In the genomic region with DNA sequence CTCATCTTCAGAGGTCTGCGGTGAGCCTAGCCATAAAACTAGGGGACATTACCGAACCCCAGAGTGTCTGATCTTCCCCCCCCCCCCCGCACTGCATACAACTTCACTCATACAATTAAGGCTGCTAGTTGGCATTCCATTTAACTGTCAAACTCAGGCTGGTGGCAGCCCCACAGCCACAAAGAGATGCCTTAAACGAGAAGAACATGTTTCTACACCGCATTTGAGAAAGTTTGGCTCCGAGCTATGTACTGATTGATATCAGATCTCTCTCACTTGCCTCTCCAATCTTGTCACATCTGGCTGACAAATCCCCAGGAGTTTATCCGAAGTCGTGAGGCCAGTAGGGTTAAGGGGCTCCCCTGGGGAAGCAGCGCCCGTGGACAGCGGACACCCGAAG, we compare ENCODE assay signal across 8 mouse cellular contexts. TPM values are rescaled to one million over a fixed set of nuclear protein-coding genes. Genes with fewer than 3 reads are reported as not detected.
DNase-seq lines count a peak whose midpoint lies in the region; ATAC-seq and TF ChIP-seq lines count a peak whose summit lies in the region.

No protein-coding gene starts in this region.

- H3K4me1 ChIP-seq in lung, postnatal 0 days (ENCODE audit: insufficient read depth, low read depth, low read length), result no peaks in the 10 kb centered on the region
- H3K4me1 ChIP-seq in intestine, postnatal 0 days (replicated peaks; ENCODE audit: control insufficient read depth, insufficient read depth, low read length), result no peaks in the 10 kb centered on the region

- peak overlapping the region; percentile 90; the same call in 1 of the 2 replicates for H3K4me2 ChIP-seq in lung, postnatal 0 days (replicated peaks; ENCODE audit: low read depth, low read length)
- H3K4me2 ChIP-seq in intestine, postnatal 0 days (replicated peaks; ENCODE audit: low read depth), result no peak overlapping the region

- H3K4me3 ChIP-seq in lung, postnatal 0 days (ENCODE audit: low read depth, low read length), result no peak overlapping the region
- peak overlapping the region; percentile 55 for H3K4me3 ChIP-seq in intestine, postnatal 0 days (ENCODE audit: low read depth, low read length)

- TF ChIP-seq CTCF in lung, postnatal 0 days (IDR thresholded peaks at IDR 0.05), result no peak
- TF ChIP-seq CTCF in intestine, postnatal 0 days (IDR thresholded peaks at IDR 0.05; ENCODE audit: low read depth), result no peak

- H3K27me3 ChIP-seq in lung, postnatal 0 days (replicated peaks; ENCODE audit: insufficient read depth, low read length), result peaks cover 61% of the 10 kb centered on the region
- peaks cover 60% of the 10 kb centered on the region for H3K27me3 ChIP-seq in intestine, postnatal 0 days (replicated peaks; ENCODE audit: control insufficient read depth, insufficient read depth, low read length)
- peaks cover 3% of the 10 kb centered on the region; the same call in 1 of the 2 replicates for H3K27me3 ChIP-seq in splenic B cell, adult 2 months (ENCODE audit: control insufficient read depth, insufficient read depth, low read length, poor library complexity, severe bottlenecking)

- WGBS in lung, postnatal 0 days, result 5% methylated on average over 12 of the region's 12 CpGs
- WGBS in intestine, postnatal 0 days, result 13% methylated on average over 12 of the region's 12 CpGs

- peak; percentile 28 for DNase-seq in embryo, embryonic 10 days (ENCODE audit: low spot score)
- no peak for DNase-seq in embryo, embryonic 11 days
- no peak for DNase-seq in lung, postnatal 0 days (ENCODE audit: low spot score)
- no peak for DNase-seq in lung, postnatal 14 days
- DNase-seq in splenic B cell, adult 2 months (ENCODE audit: low read depth, low spot score), result peak; percentile 4
- DNase-seq in right cerebral cortex, postnatal 25 days, result no peak
- no peak for DNase-seq in thymus, postnatal 25 days

- no peaks in the 10 kb centered on the region for H3K9me3 ChIP-seq in lung, postnatal 0 days (ENCODE audit: low read length)
- no peaks in the 10 kb centered on the region for H3K9me3 ChIP-seq in intestine, postnatal 0 days (ENCODE audit: control insufficient read depth)

- ATAC-seq in lung, postnatal 0 days, result no peak
- no peak for ATAC-seq in intestine, postnatal 0 days

- no peak overlapping the region for H3K27ac ChIP-seq in lung, postnatal 0 days (ENCODE audit: low read length)
- no peak overlapping the region for H3K27ac ChIP-seq in intestine, postnatal 0 days (ENCODE audit: low read depth, low read length)

- H3K9ac ChIP-seq in lung, postnatal 0 days (replicated peaks; ENCODE audit: low read depth), result no peak overlapping the region
- no peak overlapping the region for H3K9ac ChIP-seq in intestine, postnatal 0 days (ENCODE audit: low read depth, low read length)

- TF ChIP-seq EP300 in lung, postnatal 0 days (IDR thresholded peaks at IDR 0.05), result no peak

- H3K36me3 ChIP-seq in lung, postnatal 0 days (ENCODE audit: insufficient read depth, low read length), result no peaks in the 10 kb centered on the region
- no peaks in the 10 kb centered on the region for H3K36me3 ChIP-seq in intestine, postnatal 0 days (ENCODE audit: control insufficient read depth, insufficient read depth)
- H3K36me3 ChIP-seq in splenic B cell, adult 2 months (ENCODE audit: control insufficient read depth, insufficient read depth, low read length, poor library complexity, severe bottlenecking), result no peaks in the 10 kb centered on the region

RNA-seq across cellular contexts. Expression of gene Bnc1, which starts 1.0 kb away (rescaled TPM):
- polyA plus RNA-seq in lung, postnatal 0 days (2015; fragmentation: Nextera tagmentation; extraction: Ambion mirVana), result 0.58 and 0.61 TPM in 2 replicates
- polyA plus RNA-seq in intestine, postnatal 0 days (2015; fragmentation: Nextera tagmentation; extraction: Ambion mirVana), result 0.76 and 0.93 TPM in 2 replicates

RNA-seq across cellular contexts. Expression of gene Hdgfl3, which starts 56.8 kb away (rescaled TPM):
- 6.1 and 6.4 TPM in 2 replicates for polyA plus RNA-seq in lung, postnatal 0 days (2015; fragmentation: Nextera tagmentation; extraction: Ambion mirVana)
- polyA plus RNA-seq in intestine, postnatal 0 days (2015; fragmentation: Nextera tagmentation; extraction: Ambion mirVana), result 7.1 and 8.3 TPM in 2 replicates

Comparison
In these comparisons a context has a peak if more than half of its experiments do, and no peak if none do; other contexts are left out.
1. DNase-seq: peak in embryo, embryonic 10 days (single experiment) and splenic B cell, adult 2 months (single experiment); none in embryo, embryonic 11 days (single experiment), lung, postnatal 0 days (single experiment), lung, postnatal 14 days (single experiment), right cerebral cortex, postnatal 25 days (single experiment) and thymus, postnatal 25 days (single experiment).